ENCODE assay signal across 20 mouse cellular contexts in genomic region chr12:71795626-71796025, GRCm38 (mm10). TPM values are rescaled to one million over a fixed set of nuclear protein-coding genes. Genes with fewer than 3 reads are reported as not detected.
DNase-seq lines count a peak whose midpoint lies in the region; ATAC-seq and TF ChIP-seq lines count a peak whose summit lies in the region.
"Had no signal": no experiment of that assay in that cellular context is flagged by ENCODE, and none has a peak within 500 bp of the region (broad histone marks: within the 10 kb centered on the region; RNA-seq: fewer than 3 reads in every experiment).

No protein-coding gene starts in this region.

- H3K27ac ChIP-seq in kidney, embryonic 14.5 days (ENCODE audit: low read depth, low read length): peak overlapping the region; percentile 11; the same call in 1 of the 2 replicates
- no peak overlapping the region for H3K27ac ChIP-seq in left cerebral cortex, adult 2 months
- peak overlapping the region; percentile 26; the same call in 1 of the 2 replicates for H3K27ac ChIP-seq in limb, embryonic 12.5 days
- no peak overlapping the region for H3K27ac ChIP-seq in stomach, postnatal 0 days (replicated peaks)
- H3K27ac ChIP-seq: embryonic facial prominence, embryonic 15.5 days; forebrain, embryonic 10.5 days; heart, embryonic 13.5 days; hindbrain, embryonic 15.5 days had no signal

- H3K27me3 ChIP-seq in kidney, embryonic 14.5 days (ENCODE audit: control insufficient read depth, insufficient read depth, low read length): no peaks in the 10 kb centered on the region
- H3K27me3 ChIP-seq in limb, embryonic 12.5 days: 0 out of 2 replicates have a peak, but pooled peaks cover 8% of the 10 kb centered on the region
- H3K27me3 ChIP-seq in stomach, postnatal 0 days (ENCODE audit: control insufficient read depth, insufficient read depth, low read length): no peaks in the 10 kb centered on the region
- H3K27me3 ChIP-seq: CH12.LX; embryonic facial prominence, embryonic 15.5 days; heart, embryonic 13.5 days; hindbrain, embryonic 15.5 days had no signal

- no peak overlapping the region for H3K4me3 ChIP-seq in kidney, embryonic 14.5 days (ENCODE audit: low read length)
- H3K4me3 ChIP-seq in left cerebral cortex, adult 2 months: no peak overlapping the region
- H3K4me3 ChIP-seq in limb, embryonic 12.5 days (replicated peaks): no peak overlapping the region
- H3K4me3 ChIP-seq in stomach, postnatal 0 days (ENCODE audit: low read depth, low read length): no peak overlapping the region
- H3K4me3 ChIP-seq: embryonic facial prominence, embryonic 15.5 days; erythroblast, embryonic 14.5 days; heart, embryonic 13.5 days; hindbrain, embryonic 15.5 days had no signal

- no peak overlapping the region for H3K9ac ChIP-seq in kidney, embryonic 14.5 days (ENCODE audit: low read depth, low read length)
- H3K9ac ChIP-seq in limb, embryonic 12.5 days (replicated peaks): no peak overlapping the region
- no peak overlapping the region for H3K9ac ChIP-seq in stomach, postnatal 0 days (ENCODE audit: low read length)
- H3K9ac ChIP-seq: embryonic facial prominence, embryonic 15.5 days; heart, embryonic 13.5 days; hindbrain, embryonic 15.5 days had no signal

- no peaks in the 10 kb centered on the region for H3K36me3 ChIP-seq in kidney, embryonic 14.5 days (ENCODE audit: control insufficient read depth, insufficient read depth, low read length)
- H3K36me3 ChIP-seq in limb, embryonic 12.5 days: no peaks in the 10 kb centered on the region
- H3K36me3 ChIP-seq in stomach, postnatal 0 days (ENCODE audit: control insufficient read depth, insufficient read depth, low read length): no peaks in the 10 kb centered on the region
- H3K36me3 ChIP-seq: embryonic facial prominence, embryonic 15.5 days; forebrain, embryonic 10.5 days; heart, embryonic 13.5 days; hindbrain, embryonic 15.5 days had no signal

- TF ChIP-seq EP300 in stomach, postnatal 0 days (optimal IDR thresholded peaks at IDR 0.05): no peak

- intact Hi-C loops in left cerebral cortex, postnatal 25 days (cut with DNase I): no loop called here
- intact Hi-C loops in left cerebral cortex, adult 2 months (cut with DNase I): no loop called here

- H3K4me2 ChIP-seq in kidney, embryonic 14.5 days (replicated peaks; ENCODE audit: low read depth, low read length): no peak overlapping the region
- H3K4me2 ChIP-seq in limb, embryonic 12.5 days: no peak overlapping the region
- no peak overlapping the region for H3K4me2 ChIP-seq in stomach, postnatal 0 days (replicated peaks; ENCODE audit: low read depth)
- H3K4me2 ChIP-seq: embryonic facial prominence, embryonic 15.5 days; hindbrain, embryonic 15.5 days had no signal

- peaks cover 4% of the 10 kb centered on the region for H3K4me1 ChIP-seq in kidney, embryonic 14.5 days (ENCODE audit: control insufficient read depth, insufficient read depth, low read length)
- H3K4me1 ChIP-seq in limb, embryonic 12.5 days (replicated peaks): peaks cover 31% of the 10 kb centered on the region
- H3K4me1 ChIP-seq in stomach, postnatal 0 days (replicated peaks; ENCODE audit: control insufficient read depth, insufficient read depth): no peaks in the 10 kb centered on the region

- TF ChIP-seq CTCF in left cerebral cortex, adult 2 months (IDR thresholded peaks at IDR 0.05): no peak
- no peak for TF ChIP-seq CTCF in stomach, postnatal 0 days (IDR thresholded peaks at IDR 0.05; ENCODE audit: low read depth)

- no peak for DNase-seq in kidney, postnatal 25 days
- peak; percentile 8 to 25 for DNase-seq in left cerebral cortex, postnatal 25 days (ENCODE audit: low spot score in 2 of 2)
- no peak for DNase-seq in left cerebral cortex, adult 2 months (ENCODE audit: extremely low spot score in 1 of 2, low spot score in 2 of 2)
- DNase-seq in stomach, postnatal 0 days (ENCODE audit: low spot score): no peak
- DNase-seq: adrenal gland, postnatal 14 days; cerebellum, adult 18-20 months; cerebellum, adult 9-11 months; gastrocnemius, postnatal 14 days; heart, postnatal 36 days had no signal

- WGBS in kidney, embryonic 14.5 days: 57% methylated on average over 4 of the region's 4 CpGs
- 54% methylated on average over 4 of the region's 4 CpGs for WGBS in limb, embryonic 12.5 days
- 49% methylated on average over 4 of the region's 4 CpGs for WGBS in stomach, postnatal 0 days

- H3K9me3 ChIP-seq in kidney, embryonic 14.5 days (ENCODE audit: control insufficient read depth, low read length): no peaks in the 10 kb centered on the region
- H3K9me3 ChIP-seq in limb, embryonic 12.5 days: no peaks in the 10 kb centered on the region
- no peaks in the 10 kb centered on the region for H3K9me3 ChIP-seq in stomach, postnatal 0 days (ENCODE audit: control insufficient read depth, low read length)
- H3K9me3 ChIP-seq: embryonic facial prominence, embryonic 15.5 days; forebrain, embryonic 10.5 days; heart, embryonic 13.5 days; hindbrain, embryonic 15.5 days had no signal

- ATAC-seq in kidney, embryonic 14.5 days (ENCODE audit: low FRiP score, low TSS enrichment): no peak
- no peak for ATAC-seq in limb, embryonic 12.5 days (ENCODE audit: insufficient number of reproducible peaks, insufficient read depth, low FRiP score, low TSS enrichment, low read depth)
- no peak for ATAC-seq in stomach, postnatal 0 days (ENCODE audit: low FRiP score, low TSS enrichment)
- ATAC-seq: activated CD4-positive, CD25-positive, alpha-beta regulatory T cell, adult 4 months; forebrain, embryonic 14.5 days; Patski had no signal

RNA-seq across cellular contexts. Expression of gene Daam1, which starts 35.3 kb away (rescaled TPM):
- polyA plus RNA-seq in kidney, embryonic 14.5 days (2014; fragmentation: Nextera tagmentation; extraction: Ambion mirVana): 7.4 and 13.0 TPM in 2 replicates
- total RNA-seq in left cerebral cortex, postnatal 25 days (2021): 10 to 100 TPM; 53.7 to 54.7 TPM
- total RNA-seq in left cerebral cortex, adult 2 months (2021): 10 to 100 TPM; 48.0 to 55.0 TPM
- polyA plus RNA-seq in limb, embryonic 12.5 days (2016; fragmentation: Nextera tagmentation; extraction: Ambion mirVana): 7.3 and 8.2 TPM in 2 replicates
- 6.9 and 7.2 TPM in 2 replicates for polyA plus RNA-seq in stomach, postnatal 0 days (2015; fragmentation: Nextera tagmentation; extraction: Ambion mirVana)

Comparison
In these comparisons a context has a peak if more than half of its experiments do, and no peak if none do; other contexts are left out.
1. DNase-seq: peak in left cerebral cortex, postnatal 25 days (2 of 2); none in kidney, postnatal 25 days (0 of 2), left cerebral cortex, adult 2 months (0 of 2) and stomach, postnatal 0 days (single experiment).
2. H3K27ac ChIP-seq: peak in kidney, embryonic 14.5 days (single experiment) and limb, embryonic 12.5 days (single experiment); none in left cerebral cortex, adult 2 months (single experiment) and stomach, postnatal 0 days (single experiment).